Mouse (Mus musculus): ENCODE measurements around the gene Spaar. TPM values are rescaled to one million over a fixed set of nuclear protein-coding genes. Genes with fewer than 3 reads are reported as not detected.

Gene Spaar
- polyA plus RNA-seq, 2 experiments from 2014 or later: not detected

Other genes with a start within 250 kb of the Spaar start
- gene Sit1, start 246.3 kb upstream of the Spaar start, polyA plus RNA-seq (2017; shearing (Covaris generic)): 100 to 1,000 TPM; 144 to 199 TPM
- gene Ccdc107, start 237.1 kb upstream of the Spaar start, polyA plus RNA-seq (2017; shearing (Covaris generic)): 10 to 100 TPM; 64.0 to 76.0 TPM
- 1 to 10 TPM; 4.9 to 8.3 TPM for gene Arhgef39, start 230.3 kb upstream of the Spaar start, polyA plus RNA-seq (2017; shearing (Covaris generic))
- gene Car9, start 223.1 kb upstream of the Spaar start, polyA plus RNA-seq (2017; shearing (Covaris generic)): 1 to 10 TPM in 1 of 2 experiments, under 1 TPM in 1; 0.32 to 1.5 TPM
- gene Tpm2, start 206.3 kb upstream of the Spaar start, polyA plus RNA-seq (2017; shearing (Covaris generic)): not detected
- 100 to 1,000 TPM; 114 to 125 TPM for gene Creb3, start 167.7 kb upstream of the Spaar start, polyA plus RNA-seq (2017; shearing (Covaris generic))
- 100 to 1,000 TPM in 1 of 2 experiments, 10 to 100 TPM in 1; 83.5 to 103 TPM for gene Tln1, start 167.3 kb upstream of the Spaar start, polyA plus RNA-seq (2017; shearing (Covaris generic))
- gene Rgp1, start 151.3 kb upstream of the Spaar start, polyA plus RNA-seq (2017; shearing (Covaris generic)): 10 to 100 TPM in 1 of 2 experiments, 1 to 10 TPM in 1; 6.7 to 13.0 TPM
- gene Gba2, start 151.2 kb upstream of the Spaar start, polyA plus RNA-seq (2017; shearing (Covaris generic)): 10 to 100 TPM; 12.1 to 15.5 TPM
- not detected for gene Msmp, start 145.5 kb upstream of the Spaar start, polyA plus RNA-seq (2017; shearing (Covaris generic))
- gene Npr2, start 98.1 kb upstream of the Spaar start, polyA plus RNA-seq (2017; shearing (Covaris generic)): not detected
- not detected for gene Spag8, start 76.4 kb upstream of the Spaar start, polyA plus RNA-seq (2017; shearing (Covaris generic))
- gene Hint2, start 73.6 kb upstream of the Spaar start, polyA plus RNA-seq (2017; shearing (Covaris generic)): 10 to 100 TPM; 38.8 to 43.7 TPM
- gene Tmem8b, start 61.1 kb upstream of the Spaar start, polyA plus RNA-seq (2017; shearing (Covaris generic)): 1 to 10 TPM in 1 of 2 experiments, under 1 TPM in 1; 0.77 to 1.8 TPM
- gene Fam221b, start 60.9 kb upstream of the Spaar start, polyA plus RNA-seq (2017; shearing (Covaris generic)): 1 to 10 TPM; 2.4 to 2.6 TPM
- not detected for gene Olfr70, start 29.2 kb upstream of the Spaar start, polyA plus RNA-seq (2017; shearing (Covaris generic))
- gene Olfr71, start 19.8 kb upstream of the Spaar start, polyA plus RNA-seq (2017; shearing (Covaris generic)): not detected
- gene Hrct1, start 2.8 kb upstream of the Spaar start, polyA plus RNA-seq (2017; shearing (Covaris generic)): not detected
- not detected for gene Olfr159, start 41.0 kb downstream of the Spaar start, polyA plus RNA-seq (2017; shearing (Covaris generic))
- gene Olfr156, start 93.9 kb downstream of the Spaar start, polyA plus RNA-seq (2017; shearing (Covaris generic)): not detected
- under 1 TPM in 1 of 2 experiments, not detected in 1; 0.09 TPM for gene Olfr157, start 110.2 kb downstream of the Spaar start, polyA plus RNA-seq (2017; shearing (Covaris generic))
- not detected for gene Olfr155, start 121.5 kb downstream of the Spaar start, polyA plus RNA-seq (2017; shearing (Covaris generic))
- gene Reck, start 145.5 kb downstream of the Spaar start, polyA plus RNA-seq (2017; shearing (Covaris generic)): 1 to 10 TPM; 4.2 to 4.6 TPM
- gene Glipr2, start 227.4 kb downstream of the Spaar start, polyA plus RNA-seq (2017; shearing (Covaris generic)): 100 to 1,000 TPM; 165 to 194 TPM